Mouse (Mus musculus): ENCODE measurements around the gene Gng8. TPM values are rescaled to one million over a fixed set of nuclear protein-coding genes. Genes with fewer than 3 reads are reported as not detected.
A peak's percentile ranks its signal among the peaks of the same experiment; 100 is the strongest.

Gene Gng8
- polyA plus RNA-seq, 2 experiments: 17.8 to 63.3 TPM

GRCm38 (mm10) chr7:16906889-16907559 lies 15.4 kb downstream of the Gng8 start:
- H3K4me1 ChIP-seq (ENCODE audit: control insufficient read depth, insufficient read depth, low read length): peaks cover 15% of the 10 kb centered on the region
- no peak overlapping the region for H3K4me3 ChIP-seq (replicated peaks; ENCODE audit: low read length)
- DNase-seq (ENCODE audit: low spot score) (no peak), ATAC-seq (ENCODE audit: low FRiP score, low read depth) (no peak)
- no peaks in the 10 kb centered on the region for H3K9me3 ChIP-seq (ENCODE audit: control insufficient read depth, low read length)
- no peak for TF ChIP-seq POLR2A (IDR thresholded peaks at IDR 0.05; ENCODE audit: borderline replicate concordance, extremely low read depth, insufficient read depth, insufficient read length)
- WGBS: 93% methylated on average over 39 of the region's 41 CpGs
- H3K27ac ChIP-seq (replicated peaks; ENCODE audit: low read depth, low read length): no peak overlapping the region
- H3K9ac ChIP-seq (ENCODE audit: low read depth, low read length, severe bottlenecking): peak overlapping the region; percentile 4; the same call in 1 of the 2 replicates
- H3K4me2 ChIP-seq (replicated peaks; ENCODE audit: low read depth, low read length, severe bottlenecking): 0 out of 2 replicates have a peak overlapping the region, but pooled peaks have one; percentile 13
- no peaks in the 10 kb centered on the region for H3K36me3 ChIP-seq (ENCODE audit: control insufficient read depth, insufficient read depth, low read length)
- H3K27me3 ChIP-seq (ENCODE audit: control insufficient read depth, insufficient read depth, low read length): no peaks in the 10 kb centered on the region

GRCm38 (mm10) chr7:16907842-16908241 lies 16.3 kb downstream of the Gng8 start:
- WGBS: 67% methylated on average over 7 of the region's 7 CpGs
- Histone ChIP-seq H3K27me3 (ENCODE audit: control insufficient read depth, insufficient read depth, low read length) (no peaks in the 10 kb centered on the region), H3K4me1 (ENCODE audit: control insufficient read depth, insufficient read depth, low read length) (peaks cover 17% of the 10 kb centered on the region), H3K27ac (replicated peaks; ENCODE audit: low read depth, low read length) (no peak overlapping the region), H3K9ac (ENCODE audit: low read depth, low read length, severe bottlenecking) (no peak overlapping the region), H3K4me3 (replicated peaks; ENCODE audit: low read length) (no peak overlapping the region), H3K9me3 (ENCODE audit: control insufficient read depth, low read length) (no peaks in the 10 kb centered on the region), H3K36me3 (ENCODE audit: control insufficient read depth, insufficient read depth, low read length) (no peaks in the 10 kb centered on the region), H3K4me2 (replicated peaks; ENCODE audit: low read depth, low read length, severe bottlenecking) (0 out of 2 replicates have a peak overlapping the region, but pooled peaks have one; percentile 2)
- no peak for TF ChIP-seq POLR2A (IDR thresholded peaks at IDR 0.05; ENCODE audit: borderline replicate concordance, extremely low read depth, insufficient read depth, insufficient read length)
- DNase-seq (ENCODE audit: low spot score) (no peak), ATAC-seq (ENCODE audit: low FRiP score, low read depth) (no peak)

GRCm38 (mm10) chr7:16908367-16908766 lies 16.8 kb downstream of the Gng8 start:
- H3K4me1 ChIP-seq (ENCODE audit: control insufficient read depth, insufficient read depth, low read length): peaks cover 17% of the 10 kb centered on the region
- H3K4me3 ChIP-seq (replicated peaks; ENCODE audit: low read length): no peak overlapping the region
- no peak overlapping the region for H3K27ac ChIP-seq (replicated peaks; ENCODE audit: low read depth, low read length)
- TF ChIP-seq POLR2A (IDR thresholded peaks at IDR 0.05; ENCODE audit: borderline replicate concordance, extremely low read depth, insufficient read depth, insufficient read length): no peak
- H3K36me3 ChIP-seq (ENCODE audit: control insufficient read depth, insufficient read depth, low read length): no peaks in the 10 kb centered on the region
- H3K4me2 ChIP-seq (replicated peaks; ENCODE audit: low read depth, low read length, severe bottlenecking): peak overlapping the region; percentile 2; the same call in 1 of the 2 replicates
- DNase-seq (ENCODE audit: low spot score) (no peak), ATAC-seq (ENCODE audit: low FRiP score, low read depth) (no peak)
- H3K27me3 ChIP-seq (ENCODE audit: control insufficient read depth, insufficient read depth, low read length): no peaks in the 10 kb centered on the region
- 0 out of 2 replicates have a peak overlapping the region, but pooled peaks have one; percentile 16 for H3K9ac ChIP-seq (ENCODE audit: low read depth, low read length, severe bottlenecking)
- no peaks in the 10 kb centered on the region for H3K9me3 ChIP-seq (ENCODE audit: control insufficient read depth, low read length)
- WGBS: 40% methylated on average over 11 of the region's 11 CpGs

- Histone ChIP-seq H3K27ac (replicated peaks; ENCODE audit: low read depth, low read length) (no peak overlapping the region), H3K4me2 (replicated peaks; ENCODE audit: low read depth, low read length, severe bottlenecking) (peak overlapping the region; percentile 2; the same call in 1 of the 2 replicates), H3K4me1 (ENCODE audit: control insufficient read depth, insufficient read depth, low read length) (peaks cover 17% of the 10 kb centered on the region), H3K4me3 (replicated peaks; ENCODE audit: low read length) (no peak overlapping the region), H3K36me3 (ENCODE audit: control insufficient read depth, insufficient read depth, low read length) (0 out of 2 replicates have a peak, but pooled peaks cover under 1% of the 10 kb centered on the region), H3K9me3 (ENCODE audit: control insufficient read depth, low read length) (no peaks in the 10 kb centered on the region), H3K9ac (ENCODE audit: low read depth, low read length, severe bottlenecking) (0 out of 2 replicates have a peak overlapping the region, but pooled peaks have one; percentile 16), H3K27me3 (ENCODE audit: control insufficient read depth, insufficient read depth, low read length) (no peaks in the 10 kb centered on the region)
- no peak for TF ChIP-seq POLR2A (IDR thresholded peaks at IDR 0.05; ENCODE audit: borderline replicate concordance, extremely low read depth, insufficient read depth, insufficient read length)
- WGBS: 62% methylated on average over 11 of the region's 11 CpGs
- ATAC-seq (ENCODE audit: low FRiP score, low read depth): no peak
- no peak for DNase-seq (ENCODE audit: low spot score)
Observed at GRCm38 (mm10) chr7:16908859-16909258, 17.3 kb downstream of the Gng8 start.

GRCm38 (mm10) chr7:16909909-16910308 lies 18.3 kb downstream of the Gng8 start:
- ATAC-seq (ENCODE audit: low FRiP score, low read depth): no peak
- Histone ChIP-seq H3K27me3 (ENCODE audit: control insufficient read depth, insufficient read depth, low read length) (no peaks in the 10 kb centered on the region), H3K9me3 (ENCODE audit: control insufficient read depth, low read length) (no peaks in the 10 kb centered on the region), H3K4me2 (replicated peaks; ENCODE audit: low read depth, low read length, severe bottlenecking) (no peak overlapping the region), H3K36me3 (ENCODE audit: control insufficient read depth, insufficient read depth, low read length) (peaks cover 11% of the 10 kb centered on the region), H3K9ac (ENCODE audit: low read depth, low read length, severe bottlenecking) (no peak overlapping the region), H3K4me1 (ENCODE audit: control insufficient read depth, insufficient read depth, low read length) (peaks cover 17% of the 10 kb centered on the region), H3K4me3 (replicated peaks; ENCODE audit: low read length) (no peak overlapping the region), H3K27ac (replicated peaks; ENCODE audit: low read depth, low read length) (no peak overlapping the region)
- DNase-seq (ENCODE audit: low spot score): no peak
- WGBS: 50% methylated on average over 10 of the region's 10 CpGs
- TF ChIP-seq POLR2A (IDR thresholded peaks at IDR 0.05; ENCODE audit: borderline replicate concordance, extremely low read depth, insufficient read depth, insufficient read length): no peak
